Mouse (Mus musculus) liver, adult 2 months (tissue): ENCODE data around the gene Sec24b.

Experiments used
- CTCF ChIP-seq: fragments of 200-500 bp; IDR thresholded peaks from 2 replicates; pipeline ENCODE4 v1.5.1; 2011; ENCODE audit warnings: low read depth, low read length, control low read depth
- POLR2A ChIP-seq: fragments of 200-500 bp; IDR thresholded peaks from 2 replicates; pipeline ENCODE4 v1.6.1; 2011; ENCODE audit warnings: low read length, control low read depth; ENCODE audit not compliant: insufficient read depth; ENCODE audit errors: extremely low read depth

DNA sequence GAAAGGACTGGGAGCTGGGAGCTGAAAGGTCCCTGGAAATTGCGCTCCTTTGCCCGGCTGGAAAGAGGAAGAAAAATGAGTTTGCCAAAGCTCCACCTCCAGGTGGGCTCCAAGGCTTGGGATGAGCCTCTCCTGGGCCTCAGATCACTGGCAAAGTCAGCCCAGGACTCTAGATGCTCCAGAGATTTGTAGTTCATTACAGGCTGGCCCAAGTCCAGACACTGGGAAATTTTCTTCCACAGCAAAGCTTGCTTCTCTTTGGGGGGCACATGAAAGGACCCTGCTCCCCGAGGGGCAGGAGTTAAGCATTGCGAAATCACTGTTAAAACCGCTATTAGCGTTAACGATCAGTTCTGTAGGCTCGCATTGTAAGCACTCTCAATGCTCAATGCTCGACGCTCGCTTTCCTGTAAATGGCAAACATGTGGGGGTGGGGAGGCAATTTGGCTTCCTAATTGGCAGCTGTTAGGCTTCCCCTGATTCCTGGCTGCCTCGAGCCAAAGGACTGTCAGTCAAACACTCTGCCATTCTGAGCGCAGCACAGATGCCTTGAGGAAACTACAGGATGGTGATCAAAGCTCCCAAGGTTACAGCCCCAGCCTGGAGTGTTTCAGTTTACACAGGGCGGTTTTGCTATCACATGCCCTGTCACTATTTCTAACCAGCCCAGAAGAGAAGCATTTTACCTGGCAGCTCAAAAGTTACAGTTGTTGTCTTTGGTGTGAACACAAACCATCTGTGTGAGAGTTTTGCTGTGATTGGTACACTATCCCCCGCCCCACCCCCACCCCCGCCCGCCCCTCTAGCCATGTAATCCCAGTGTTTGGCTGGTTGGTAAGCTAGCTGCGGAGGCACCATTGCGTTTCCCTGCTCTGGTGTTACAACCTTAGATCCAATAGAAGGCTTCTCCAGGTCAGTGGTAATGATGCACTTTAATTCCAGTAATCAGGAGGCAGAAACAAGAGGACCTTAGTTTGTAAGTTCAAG lies 90.5 kb downstream of the Sec24b start:
- TF ChIP-seq CTCF, result no peak
- no peak for TF ChIP-seq POLR2A
